Mouse (Mus musculus): ENCODE data around the gene Plekho1. TPM values are rescaled to one million over a fixed set of nuclear protein-coding genes. Genes with fewer than 3 reads are reported as not detected.
A peak's percentile ranks its signal among the peaks of the same experiment; 100 is the strongest.

Gene Plekho1
- polyA plus RNA-seq, 1 experiment = not detected

- peaks cover 4% of the 10 kb centered on the region for H3K4me1 ChIP-seq (ENCODE audit: control insufficient read depth, insufficient read depth, low read length)
- TF ChIP-seq POLR2A (IDR thresholded peaks at IDR 0.05; ENCODE audit: insufficient read depth, low read depth, low read length) (no peak), CTCF (IDR thresholded peaks at IDR 0.05; ENCODE audit: insufficient read depth, low read depth, low read length) (no peak)
- no peak overlapping the region for H3K4me3 ChIP-seq (ENCODE audit: insufficient read depth, low read depth, low read length)
- 71% methylated on average over 5 of the region's 5 CpGs for WGBS
- no peak overlapping the region for H3K27ac ChIP-seq (ENCODE audit: insufficient read depth, low read depth, low read length)
Measured at GRCm38 (mm10) chr3:96017461-96017860, 21.7 kb upstream of the Plekho1 start.

GRCm38 (mm10) chr3:96016257-96016889, 20.6 kb upstream of the Plekho1 start:
- TF ChIP-seq CTCF (IDR thresholded peaks at IDR 0.05; ENCODE audit: insufficient read depth, low read depth, low read length) = no peak
- no peak for TF ChIP-seq POLR2A (IDR thresholded peaks at IDR 0.05; ENCODE audit: insufficient read depth, low read depth, low read length)
- Histone ChIP-seq H3K4me3 (ENCODE audit: insufficient read depth, low read depth, low read length) (no peak overlapping the region), H3K27ac (ENCODE audit: insufficient read depth, low read depth, low read length) (no peak overlapping the region), H3K4me1 (ENCODE audit: control insufficient read depth, insufficient read depth, low read length) (peaks cover 8% of the 10 kb centered on the region)
- WGBS = 97% methylated on average over 2 of the region's 2 CpGs

GRCm38 (mm10) chr3:96015681-96016080, 19.9 kb upstream of the Plekho1 start:
- H3K4me3 ChIP-seq (ENCODE audit: insufficient read depth, low read depth, low read length) = no peak overlapping the region
- peaks cover 8% of the 10 kb centered on the region for H3K4me1 ChIP-seq (ENCODE audit: control insufficient read depth, insufficient read depth, low read length)
- no peak overlapping the region for H3K27ac ChIP-seq (ENCODE audit: insufficient read depth, low read depth, low read length)
- WGBS = 95% methylated on average over 2 of the region's 2 CpGs
- no peak for TF ChIP-seq POLR2A (IDR thresholded peaks at IDR 0.05; ENCODE audit: insufficient read depth, low read depth, low read length)
- TF ChIP-seq CTCF (IDR thresholded peaks at IDR 0.05; ENCODE audit: insufficient read depth, low read depth, low read length) = no peak

GRCm38 (mm10) chr3:96012805-96013204, 17.0 kb upstream of the Plekho1 start:
- Histone ChIP-seq H3K4me1 (ENCODE audit: control insufficient read depth, insufficient read depth, low read length) (peaks cover 8% of the 10 kb centered on the region), H3K4me3 (ENCODE audit: insufficient read depth, low read depth, low read length) (no peak overlapping the region), H3K27ac (ENCODE audit: insufficient read depth, low read depth, low read length) (peak overlapping the region; percentile 75)
- TF ChIP-seq CTCF (IDR thresholded peaks at IDR 0.05; ENCODE audit: insufficient read depth, low read depth, low read length) = no peak
- no peak for TF ChIP-seq POLR2A (IDR thresholded peaks at IDR 0.05; ENCODE audit: insufficient read depth, low read depth, low read length)
- 21% methylated on average over 5 of the region's 5 CpGs for WGBS

GRCm38 (mm10) chr3:96008463-96008862, 12.7 kb upstream of the Plekho1 start:
- TF ChIP-seq POLR2A (IDR thresholded peaks at IDR 0.05; ENCODE audit: insufficient read depth, low read depth, low read length) = no peak
- no peak for TF ChIP-seq CTCF (IDR thresholded peaks at IDR 0.05; ENCODE audit: insufficient read depth, low read depth, low read length)
- WGBS = 67% methylated on average over 6 of the region's 6 CpGs

GRCm38 (mm10) chr3:96001560-96001959, 5.8 kb upstream of the Plekho1 start:
- TF ChIP-seq POLR2A (IDR thresholded peaks at IDR 0.05; ENCODE audit: insufficient read depth, low read depth, low read length) (no peak), CTCF (IDR thresholded peaks at IDR 0.05; ENCODE audit: insufficient read depth, low read depth, low read length) (no peak)
- 44% methylated on average over 1 of the region's 1 CpGs for WGBS
- H3K4me1 ChIP-seq (ENCODE audit: control insufficient read depth, insufficient read depth, low read length) = peaks cover 34% of the 10 kb centered on the region
- no peak overlapping the region for H3K4me3 ChIP-seq (ENCODE audit: insufficient read depth, low read depth, low read length)
- peak overlapping the region; percentile 97 for H3K27ac ChIP-seq (ENCODE audit: insufficient read depth, low read depth, low read length)

More at GRCm38 (mm10) chr3:96008463-96008862, 12.7 kb upstream of the Plekho1 start:
- Histone ChIP-seq H3K27ac (ENCODE audit: insufficient read depth, low read depth, low read length) (no peak overlapping the region), H3K4me1 (ENCODE audit: control insufficient read depth, insufficient read depth, low read length) (peaks cover 8% of the 10 kb centered on the region), H3K4me3 (ENCODE audit: insufficient read depth, low read depth, low read length) (no peak overlapping the region)

- WGBS = 20% methylated on average over 9 of the region's 9 CpGs
- TF ChIP-seq POLR2A (IDR thresholded peaks at IDR 0.05; ENCODE audit: insufficient read depth, low read depth, low read length) (no peak), CTCF (IDR thresholded peaks at IDR 0.05; ENCODE audit: insufficient read depth, low read depth, low read length) (no peak)
- Histone ChIP-seq H3K4me3 (ENCODE audit: insufficient read depth, low read depth, low read length) (no peak overlapping the region), H3K4me1 (ENCODE audit: control insufficient read depth, insufficient read depth, low read length) (peaks cover 34% of the 10 kb centered on the region), H3K27ac (ENCODE audit: insufficient read depth, low read depth, low read length) (peak overlapping the region; percentile 96)
Measured at GRCm38 (mm10) chr3:96000921-96001501, 5.2 kb upstream of the Plekho1 start.

- H3K27ac ChIP-seq (ENCODE audit: insufficient read depth, low read depth, low read length) = peak overlapping the region; percentile 93
- no peak overlapping the region for H3K4me3 ChIP-seq (ENCODE audit: insufficient read depth, low read depth, low read length)
- WGBS = 69% methylated on average over 14 of the region's 14 CpGs
- H3K4me1 ChIP-seq (ENCODE audit: control insufficient read depth, insufficient read depth, low read length) = peaks cover 34% of the 10 kb centered on the region
- no peak for TF ChIP-seq POLR2A (IDR thresholded peaks at IDR 0.05; ENCODE audit: insufficient read depth, low read depth, low read length)
- no peak for TF ChIP-seq CTCF (IDR thresholded peaks at IDR 0.05; ENCODE audit: insufficient read depth, low read depth, low read length)
Measured at GRCm38 (mm10) chr3:96000080-96000632, 4.4 kb upstream of the Plekho1 start.

Measured in olfactory bulb, adult 2 months (tissue).